Mouse (Mus musculus) testis, postnatal 14 days (tissue): ENCODE data around the gene Gm49661.

ENCODE experiments used
- DNase-seq: peaks from one replicate; pipeline ENCODE4 v3.0.0; 2021; ENCODE audit warnings: low spot score

The Gm49661 gene

GRCm38 (mm10) chr8:84933767-84934559 is 35.3 kb downstream of the Gm49661 start:
- DNase-seq, result no peak

- DNase-seq, result no peak
These were observed 38.7 kb downstream of the Gm49661 start for GRCm38 (mm10) chr8:84930582-84930981.

GRCm38 (mm10) chr8:84928456-84929306 is 40.6 kb downstream of the Gm49661 start:
- peak; percentile 68 for DNase-seq

GRCm38 (mm10) chr8:84927513-84927912 is 41.7 kb downstream of the Gm49661 start:
- DNase-seq, result no peak

GRCm38 (mm10) chr8:84925557-84925956 is 43.7 kb downstream of the Gm49661 start:
- no peak for DNase-seq

GRCm38 (mm10) chr8:84921596-84921995 is 47.6 kb downstream of the Gm49661 start:
- no peak for DNase-seq

- no peak for DNase-seq
These were observed 50.6 kb downstream of the Gm49661 start for GRCm38 (mm10) chr8:84918646-84919045.

- no peak for DNase-seq
These were observed 51.5 kb downstream of the Gm49661 start for GRCm38 (mm10) chr8:84917781-84918180.
